Mouse (Mus musculus) embryo, embryonic 11 days (tissue): Measurements from ENCODE around the gene D430041D05Rik.

Experiments used
- DNase-seq: peaks from one replicate; pipeline ENCODE4 v3.0.0-alpha.2; 2015

Gene D430041D05Rik

DNA sequence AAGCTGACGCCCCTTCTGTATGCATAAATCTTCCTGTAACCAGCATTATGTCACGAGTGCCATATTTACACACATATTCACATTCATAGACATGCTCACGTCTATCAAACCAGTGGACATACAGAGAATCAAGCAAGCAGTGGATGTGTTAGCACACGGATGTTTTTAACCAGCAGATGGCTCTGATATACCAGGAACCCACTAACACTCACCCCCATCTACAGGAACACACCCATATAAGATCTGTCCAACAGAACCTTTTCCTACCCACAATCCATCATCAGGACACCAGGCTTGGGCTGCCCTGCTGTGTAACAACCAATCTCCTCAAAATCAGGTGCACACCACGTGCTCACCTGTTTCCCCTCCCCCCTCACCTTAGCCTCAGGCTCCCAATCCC, 76.9 kb downstream of the D430041D05Rik start:
- no peak for DNase-seq

DNA sequence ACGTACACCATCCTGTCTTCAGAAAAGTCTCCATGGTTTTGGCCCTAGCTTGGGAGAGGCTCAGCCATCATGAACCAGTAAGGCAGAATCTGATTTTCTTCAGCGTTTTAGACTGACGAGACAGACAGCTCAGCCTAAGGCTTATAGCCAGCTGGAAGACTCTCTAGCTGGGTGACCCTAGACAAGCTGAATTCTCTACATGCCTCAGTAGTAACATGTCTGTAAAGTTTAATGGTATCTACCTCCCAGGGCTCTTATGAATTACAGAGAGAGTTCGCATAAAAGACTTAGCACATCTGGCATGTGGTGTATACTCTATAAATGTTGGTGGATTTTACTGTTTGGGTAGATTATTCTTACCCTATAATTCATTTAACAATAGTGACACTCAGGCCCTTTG, 78.1 kb downstream of the D430041D05Rik start:
- DNase-seq = no peak

DNA sequence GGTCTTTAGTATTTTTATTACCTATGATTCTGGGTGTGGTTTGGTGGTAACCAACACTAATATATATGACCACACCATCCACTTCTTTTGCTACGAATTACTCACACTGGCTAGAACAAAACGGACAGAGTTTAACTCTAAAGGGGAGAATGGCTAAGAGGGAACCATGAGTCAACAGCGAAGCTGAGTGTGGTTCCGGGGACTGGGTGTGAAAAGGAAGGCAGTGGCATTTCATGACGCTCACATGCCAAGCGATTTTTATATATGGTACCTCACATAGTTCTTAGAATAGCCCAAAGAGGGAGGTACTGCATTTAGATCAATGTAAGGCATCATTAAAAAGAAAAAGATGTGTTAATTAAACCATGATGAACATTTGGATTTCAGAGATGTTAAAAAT, 79.6 kb downstream of the D430041D05Rik start:
- no peak for DNase-seq

DNA sequence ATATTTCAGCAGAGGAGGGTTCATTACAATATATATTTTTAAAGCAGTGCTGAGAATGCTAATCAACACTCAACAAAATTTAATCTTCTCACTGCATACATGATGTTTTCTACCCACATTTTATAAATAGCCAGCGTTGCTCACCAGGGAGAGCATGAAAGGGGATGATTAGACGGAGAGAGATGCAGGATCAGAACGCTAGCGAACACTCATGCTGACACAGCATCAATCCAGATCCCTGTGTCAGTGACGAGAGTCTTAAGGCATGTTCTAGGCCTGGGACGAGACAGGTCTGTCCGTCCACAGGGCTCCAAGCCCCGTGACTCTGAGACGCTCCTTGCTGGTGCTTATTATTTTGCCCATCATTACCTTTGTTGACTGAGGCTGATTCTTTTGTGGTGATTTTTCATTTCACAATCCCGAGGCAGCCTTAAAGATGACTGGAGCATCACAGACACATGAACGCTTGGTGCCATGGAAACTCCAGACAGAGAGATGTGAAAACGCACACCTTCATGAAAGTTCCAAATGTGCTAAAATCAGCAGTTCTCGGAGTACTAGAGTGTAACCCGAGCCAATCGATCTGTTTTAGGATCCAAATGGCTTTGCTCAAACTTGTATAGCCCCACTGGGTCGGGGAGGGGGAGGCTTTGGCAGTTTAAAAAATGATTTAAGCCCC, 83.6 kb downstream of the D430041D05Rik start:
- DNase-seq = no peak

DNA sequence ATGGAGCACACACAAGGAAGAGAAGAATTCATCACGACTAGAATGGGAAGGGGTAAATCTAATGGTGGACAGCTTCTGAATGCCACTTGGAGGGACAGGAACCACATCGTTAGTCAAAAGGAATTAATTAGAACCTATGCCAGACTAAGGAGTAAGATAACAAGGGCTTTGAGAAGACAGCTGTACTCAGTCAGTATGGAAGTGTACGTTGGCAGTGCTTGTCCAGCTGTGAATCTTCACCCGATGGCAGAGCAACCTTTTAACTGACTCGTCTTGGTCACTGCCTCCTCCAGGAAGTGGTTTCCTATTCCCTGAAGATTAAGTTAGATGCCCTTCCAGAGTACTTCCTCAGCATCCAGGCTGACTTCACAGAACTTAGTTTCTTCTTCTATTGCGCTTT, 87.0 kb downstream of the D430041D05Rik start:
- DNase-seq = no peak

DNA sequence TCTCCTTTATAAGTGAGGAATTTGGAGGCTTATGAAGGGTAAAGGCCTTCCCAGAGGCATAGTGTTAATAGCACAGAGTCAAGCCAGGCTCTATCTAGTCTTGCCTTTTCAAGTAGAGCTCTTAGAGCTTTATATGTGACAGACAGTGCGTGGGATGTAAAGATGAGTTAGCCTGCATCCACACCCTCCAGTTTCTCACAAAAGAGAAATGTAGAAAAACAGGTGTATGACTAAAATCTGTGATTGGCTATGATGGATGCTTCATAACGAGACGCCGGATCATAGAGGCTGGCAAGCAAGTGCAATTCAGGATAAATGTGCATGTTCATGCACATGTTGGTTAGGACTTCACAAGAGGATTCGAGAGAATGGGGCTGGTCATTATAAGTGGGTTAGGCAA, 87.5 kb downstream of the D430041D05Rik start:
- no peak for DNase-seq

DNA sequence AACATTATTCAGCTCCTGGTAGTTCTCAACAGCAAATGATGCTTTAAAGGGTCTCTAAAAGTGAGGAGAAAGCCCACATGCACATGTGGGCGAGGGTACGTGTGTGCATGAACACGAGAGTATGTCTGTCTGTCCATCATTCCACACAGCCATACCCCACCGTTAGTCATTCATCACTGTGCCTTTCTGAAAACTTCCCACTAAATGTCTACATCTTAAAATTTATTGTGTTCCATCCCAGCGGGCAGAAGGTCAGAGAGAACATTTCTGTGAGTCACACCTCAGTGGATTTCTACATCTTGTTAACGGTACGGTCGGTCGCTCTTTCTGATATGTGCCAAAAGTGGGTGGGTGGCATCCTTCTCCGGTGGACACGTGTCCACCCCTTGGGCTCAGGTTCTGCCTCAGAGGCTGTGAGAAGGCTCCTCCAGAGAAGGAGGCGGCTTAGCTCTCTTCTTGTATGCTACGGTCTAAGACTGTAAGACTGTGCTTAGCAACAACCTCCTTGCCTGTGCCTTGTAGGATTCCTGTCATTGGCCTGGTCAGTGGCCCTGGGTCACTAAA, 90.7 kb downstream of the D430041D05Rik start:
- DNase-seq = no peak

DNA sequence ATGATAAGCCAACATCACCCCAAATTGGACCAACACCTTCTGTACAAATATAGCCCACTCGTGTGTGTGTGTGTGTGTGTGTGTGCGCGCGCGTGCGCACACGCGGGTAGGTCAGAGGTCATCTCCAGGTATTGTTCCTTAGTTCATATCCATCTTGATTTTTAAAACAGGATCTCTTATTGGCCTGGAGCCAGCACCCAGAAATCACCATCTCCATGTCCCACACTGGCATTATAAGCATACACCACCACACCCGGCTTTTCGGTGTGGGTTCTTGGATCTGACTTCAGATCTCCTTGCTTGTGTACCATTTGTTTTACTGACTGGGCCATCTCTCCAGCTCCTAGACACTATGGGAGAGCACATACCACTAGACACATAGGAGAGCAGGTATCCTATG, 91.4 kb downstream of the D430041D05Rik start:
- DNase-seq = no peak

DNA sequence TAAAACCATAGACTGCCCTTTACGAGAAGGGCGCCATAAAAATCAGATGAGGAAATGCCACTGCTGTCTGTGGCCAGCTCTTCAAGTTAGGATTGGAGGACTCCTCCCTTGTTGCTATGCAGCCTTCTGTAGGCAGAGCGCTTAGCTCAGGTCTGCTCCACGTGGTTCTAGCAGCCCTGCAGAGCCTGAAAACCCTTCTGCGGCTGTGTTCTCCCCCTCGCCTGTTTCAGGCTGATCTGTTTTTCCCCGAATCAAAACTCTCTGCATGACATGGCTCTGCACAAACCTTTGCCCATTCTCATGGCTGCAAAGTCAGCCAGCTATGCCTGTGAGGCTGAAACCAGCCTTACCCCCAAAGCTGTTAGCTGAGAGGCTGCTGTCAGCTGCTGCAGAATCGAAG, 91.9 kb downstream of the D430041D05Rik start:
- no peak for DNase-seq

DNA sequence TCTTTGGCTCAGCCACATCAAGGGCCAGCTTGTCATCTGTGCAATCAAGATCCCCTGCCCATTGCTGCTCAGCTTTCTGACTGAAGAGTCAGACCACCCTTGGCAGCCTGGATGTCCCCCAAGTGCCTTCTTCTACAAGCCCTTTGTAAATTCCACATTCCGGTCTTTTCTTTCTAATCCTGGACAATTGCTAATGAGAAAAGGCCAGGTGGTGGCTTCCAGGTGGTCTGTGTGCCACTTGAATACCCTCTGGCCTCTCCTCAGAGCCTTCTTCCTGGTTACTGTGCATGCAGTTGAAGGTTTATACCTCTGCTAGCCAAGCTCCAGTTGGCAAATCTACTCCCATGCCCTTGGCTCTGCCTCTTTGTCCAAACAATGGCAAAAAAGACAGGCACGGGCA, 92.6 kb downstream of the D430041D05Rik start:
- no peak for DNase-seq

DNA sequence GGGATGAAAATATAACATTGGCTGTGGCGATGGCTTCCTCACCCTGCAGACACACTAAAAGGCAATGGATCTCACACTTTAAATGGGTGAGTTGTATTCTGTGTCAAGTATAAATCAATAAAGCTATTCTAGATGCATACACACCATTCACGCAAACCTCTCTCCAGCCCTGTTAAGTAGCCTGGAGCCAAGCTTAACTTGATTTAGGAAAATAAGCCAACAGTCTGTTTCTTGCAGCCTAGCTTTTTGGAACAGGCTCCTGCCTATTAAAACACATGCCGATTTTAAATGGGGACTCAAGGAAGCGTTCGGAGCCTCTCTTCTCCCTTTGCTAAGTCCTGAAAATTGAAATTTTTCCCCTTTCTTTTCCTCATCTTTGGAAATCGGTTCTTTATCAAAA, 93.2 kb downstream of the D430041D05Rik start:
- no peak for DNase-seq

DNA sequence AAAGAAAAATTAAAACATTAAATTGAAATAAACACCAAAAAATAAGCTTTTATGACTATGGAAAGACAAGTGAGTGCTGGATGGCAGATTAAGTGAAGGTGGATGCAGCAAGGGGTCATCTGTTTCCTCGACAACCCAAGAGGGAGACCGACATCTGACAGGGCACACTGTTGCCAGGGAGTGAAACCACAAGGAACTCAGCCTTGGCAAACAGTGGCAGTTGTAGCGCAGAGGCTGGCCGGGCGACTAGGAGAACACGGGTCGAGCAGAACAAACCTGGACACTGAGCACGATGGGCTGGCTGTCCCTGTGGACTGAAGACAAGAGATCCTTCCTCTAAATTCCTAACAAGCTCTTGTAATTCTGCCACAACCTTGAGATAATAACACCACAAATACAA, 94.3 kb downstream of the D430041D05Rik start:
- no peak for DNase-seq

DNA sequence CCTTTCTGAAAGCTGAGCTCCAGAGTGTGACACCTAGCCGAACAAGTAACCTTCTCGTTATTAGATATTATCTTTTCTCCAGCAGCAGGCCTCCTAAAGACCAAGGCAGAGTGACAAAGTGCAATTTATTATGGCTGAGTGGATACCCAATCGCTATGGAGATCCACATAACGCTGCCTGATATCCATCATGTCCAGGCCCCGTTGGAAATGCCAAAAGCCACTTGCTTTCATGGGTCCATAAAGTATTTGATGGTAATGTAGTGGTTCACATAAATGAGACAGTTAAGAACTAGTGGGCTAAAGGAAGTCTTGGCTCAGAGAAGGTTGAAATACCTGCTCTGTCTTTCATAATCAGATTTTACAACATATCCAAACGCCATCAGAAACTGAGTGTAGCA, 97.6 kb downstream of the D430041D05Rik start:
- DNase-seq = no peak

DNA sequence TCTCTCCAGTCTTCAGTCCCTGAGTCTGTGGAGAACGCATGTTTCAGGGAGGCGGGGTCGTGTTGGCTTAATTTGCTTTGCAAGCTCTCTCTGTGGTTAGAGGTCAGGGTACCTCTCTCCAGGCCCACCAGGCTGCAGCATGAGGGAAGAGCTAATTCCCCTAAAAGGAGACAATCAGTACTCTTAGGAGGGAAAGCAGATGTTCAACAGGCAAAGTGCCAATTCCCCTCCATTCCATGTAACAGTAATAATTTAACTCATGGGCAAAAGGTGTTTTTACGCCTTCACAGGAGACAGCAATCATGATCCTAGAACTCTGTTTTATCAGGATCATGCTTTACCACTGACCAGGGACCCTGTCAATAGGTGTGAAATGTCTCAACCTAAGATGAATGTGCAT, 103.7 kb downstream of the D430041D05Rik start:
- DNase-seq = no peak

DNA sequence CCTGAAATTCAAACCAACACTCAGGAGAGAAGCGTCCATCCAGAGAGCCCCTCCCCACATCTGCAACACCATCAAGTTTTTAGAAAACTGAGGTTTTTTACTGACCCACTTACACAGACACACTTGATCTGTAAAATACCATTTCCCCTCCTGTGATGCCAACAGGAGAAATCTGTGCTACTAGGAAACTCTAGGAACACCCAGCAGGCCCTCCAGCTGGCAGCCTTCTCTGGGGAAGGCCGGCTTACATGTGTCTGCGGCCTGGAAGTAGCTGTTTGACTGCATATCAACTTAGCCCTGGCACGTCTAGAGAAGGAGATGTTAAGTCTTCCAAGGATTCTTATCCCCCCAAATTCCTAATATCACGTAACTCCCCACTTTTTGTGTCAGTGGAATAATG, 105.1 kb downstream of the D430041D05Rik start:
- no peak for DNase-seq

DNA sequence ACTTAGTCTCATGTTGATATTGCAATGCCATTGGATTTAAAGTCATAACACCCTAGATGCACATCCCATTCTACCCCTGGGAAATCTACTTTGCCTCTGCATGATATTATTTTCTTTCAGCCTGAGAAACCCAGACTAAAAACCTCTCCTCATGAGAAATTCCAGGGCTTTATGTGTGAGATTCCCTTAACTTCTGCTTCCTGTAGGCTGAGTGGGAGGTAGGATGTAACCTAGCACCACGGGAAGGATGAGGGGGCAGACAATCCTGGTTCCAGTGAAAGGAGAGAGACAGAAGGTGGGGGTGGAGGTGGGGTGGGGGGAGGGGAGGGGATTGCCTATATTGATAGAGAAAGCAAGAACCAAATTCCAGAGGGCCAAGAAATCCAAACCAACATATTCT, 110.9 kb downstream of the D430041D05Rik start:
- DNase-seq = no peak

DNA sequence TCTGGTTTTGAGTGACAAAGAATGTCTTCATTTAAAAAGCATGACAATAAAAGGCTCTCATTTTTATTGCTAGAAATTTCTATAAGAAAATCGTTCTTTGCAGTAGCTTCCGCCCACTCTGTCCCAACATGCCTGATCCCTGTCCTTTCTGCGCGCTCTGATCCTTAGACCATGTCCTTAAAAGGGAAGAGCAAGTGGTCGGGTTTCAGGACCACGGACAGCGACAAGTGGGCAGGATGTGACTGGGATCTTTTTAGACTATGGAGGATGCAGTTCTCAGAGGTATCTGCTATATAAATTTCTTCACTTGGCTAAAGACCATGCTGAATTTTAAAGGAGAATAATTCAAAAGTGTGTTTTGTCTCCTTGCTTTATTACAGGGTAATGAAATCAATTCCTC, 111.7 kb downstream of the D430041D05Rik start:
- DNase-seq = peak; percentile 88

DNA sequence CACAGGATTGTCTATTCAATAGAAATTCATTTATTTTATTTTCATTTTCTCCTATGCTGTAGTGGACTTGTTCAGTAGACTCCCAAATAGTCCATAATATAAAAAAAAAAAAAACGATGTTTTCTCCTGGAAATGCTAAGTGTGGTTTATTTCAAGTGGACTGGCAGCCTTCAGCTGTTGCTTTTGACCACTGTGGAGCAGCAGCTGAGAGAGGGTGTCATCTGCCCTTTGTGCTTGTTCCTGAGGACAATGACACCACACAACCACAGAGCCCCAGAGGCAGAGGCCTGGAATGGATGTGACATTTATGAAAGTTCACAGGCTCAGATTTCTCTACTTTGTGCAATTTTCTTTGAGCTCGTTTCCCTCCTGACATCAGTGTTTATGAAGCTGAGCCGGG, 124.0 kb downstream of the D430041D05Rik start:
- no peak for DNase-seq

DNA sequence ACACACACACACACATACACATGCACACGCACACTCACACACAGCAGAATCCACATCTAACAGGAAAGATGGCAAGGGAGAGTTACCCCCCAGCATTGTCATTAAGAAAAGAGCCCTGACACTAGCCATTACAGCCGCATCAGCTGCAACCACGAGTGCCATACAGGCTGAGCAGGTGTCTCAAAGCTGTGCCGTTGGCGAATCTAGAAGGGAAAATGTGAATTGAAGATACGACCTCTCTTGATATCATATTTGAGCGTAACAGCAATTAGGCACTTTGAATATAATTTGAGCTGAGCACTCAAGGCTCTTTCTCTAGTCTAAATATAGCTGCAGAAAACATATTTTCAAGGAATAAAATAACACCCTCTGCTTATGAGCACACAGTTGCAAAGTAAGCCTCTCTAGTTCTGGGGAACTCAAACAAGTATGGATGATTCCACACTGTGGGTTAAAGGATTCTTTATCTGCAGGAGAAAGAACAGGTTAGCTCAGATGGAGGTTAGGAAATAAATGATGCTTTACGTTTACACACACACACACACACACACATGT, 127.3 kb downstream of the D430041D05Rik start:
- DNase-seq = no peak

DNA sequence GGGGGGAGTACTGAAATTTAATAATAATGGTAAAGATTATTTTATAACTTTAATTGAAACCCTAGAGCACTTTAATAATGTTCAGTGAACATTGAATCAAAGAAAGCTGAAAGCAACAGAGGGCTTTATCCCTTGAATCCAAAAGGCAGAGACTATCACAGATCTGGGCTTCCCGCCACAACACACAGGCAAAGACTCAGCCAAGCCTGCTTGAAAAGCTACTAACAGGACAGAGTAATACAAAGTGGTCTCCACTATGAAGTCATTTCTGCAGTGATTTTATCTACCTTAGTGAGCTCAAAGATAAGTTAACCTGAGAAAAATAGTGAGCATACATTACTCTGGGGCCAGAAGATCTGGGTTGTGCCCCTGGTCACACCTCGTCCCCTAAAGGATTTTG, 128.0 kb downstream of the D430041D05Rik start:
- DNase-seq = no peak

DNA sequence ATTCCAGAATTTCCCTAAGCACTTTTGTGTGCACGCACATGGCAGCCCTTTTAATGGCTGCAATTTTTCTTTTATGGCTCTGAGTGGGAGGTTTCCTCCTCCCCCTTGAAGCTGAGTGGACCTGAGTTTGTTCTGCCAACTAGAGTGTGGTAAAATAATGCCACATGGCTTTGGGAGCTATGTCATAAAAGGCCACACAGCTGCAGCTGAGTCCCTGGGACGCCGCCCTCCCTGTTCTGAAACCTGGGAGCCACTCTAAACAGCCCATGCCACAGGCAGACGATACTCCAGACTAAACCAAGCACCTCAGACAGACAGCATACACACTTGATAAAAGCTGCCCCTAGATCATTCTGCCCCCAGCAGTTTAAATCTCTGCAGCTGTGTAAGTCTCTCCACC, 143.8 kb downstream of the D430041D05Rik start:
- peak; percentile 10 for DNase-seq

DNA sequence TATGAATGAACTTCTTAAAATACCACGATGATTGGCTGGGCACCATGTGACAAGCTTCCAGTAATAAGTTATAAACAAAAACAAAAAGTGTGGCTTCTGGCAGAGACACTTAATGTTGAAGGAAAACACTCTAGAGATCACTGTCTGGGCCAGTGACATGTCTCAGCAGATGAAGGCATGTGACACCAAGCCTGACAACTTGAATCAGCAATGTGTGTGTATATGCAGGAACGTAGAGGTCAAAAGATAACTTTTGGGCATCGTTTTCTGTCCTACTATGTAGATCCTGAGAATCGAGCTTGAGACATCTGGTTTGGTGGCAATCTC, 149.1 kb downstream of the D430041D05Rik start:
- DNase-seq = no peak

DNA sequence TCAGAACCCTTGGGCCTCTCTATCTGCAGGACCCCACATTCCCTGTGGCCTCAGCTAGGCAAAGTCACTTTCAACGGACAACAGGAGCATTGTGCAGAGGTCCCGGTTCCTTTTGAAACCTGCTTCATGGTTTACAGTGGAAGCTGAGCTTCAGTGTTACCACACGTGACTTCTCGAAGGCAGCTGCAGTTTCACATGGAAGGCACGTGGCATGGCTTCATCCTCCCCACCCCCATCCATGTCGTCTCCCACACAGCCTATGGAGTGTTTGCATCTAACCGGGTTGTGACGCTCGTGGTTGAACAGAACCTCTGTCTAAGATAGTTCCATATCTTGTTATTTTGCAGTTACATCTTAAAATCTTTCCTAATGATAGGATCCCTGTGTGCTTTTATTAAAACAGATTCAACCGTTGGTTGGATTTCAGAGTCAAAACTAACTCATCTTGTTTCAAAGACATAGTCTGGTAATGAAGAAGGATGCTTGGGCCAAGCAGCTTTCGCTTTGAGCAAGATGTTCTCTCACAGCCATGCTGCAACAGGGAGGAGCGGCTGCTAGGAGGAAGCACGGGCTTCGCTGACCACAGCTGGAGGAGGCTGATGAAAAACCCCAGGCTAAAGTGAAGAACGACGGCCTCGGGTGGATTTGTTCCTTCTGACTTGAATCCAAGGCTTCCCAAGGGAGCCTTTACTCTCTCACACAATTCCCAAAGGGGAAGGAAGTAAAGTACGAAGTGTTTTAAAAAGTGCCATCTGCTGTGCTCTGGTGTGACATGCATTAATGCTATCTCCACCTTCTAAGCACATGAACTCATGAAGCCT, 149.7 kb downstream of the D430041D05Rik start:
- no peak for DNase-seq

DNA sequence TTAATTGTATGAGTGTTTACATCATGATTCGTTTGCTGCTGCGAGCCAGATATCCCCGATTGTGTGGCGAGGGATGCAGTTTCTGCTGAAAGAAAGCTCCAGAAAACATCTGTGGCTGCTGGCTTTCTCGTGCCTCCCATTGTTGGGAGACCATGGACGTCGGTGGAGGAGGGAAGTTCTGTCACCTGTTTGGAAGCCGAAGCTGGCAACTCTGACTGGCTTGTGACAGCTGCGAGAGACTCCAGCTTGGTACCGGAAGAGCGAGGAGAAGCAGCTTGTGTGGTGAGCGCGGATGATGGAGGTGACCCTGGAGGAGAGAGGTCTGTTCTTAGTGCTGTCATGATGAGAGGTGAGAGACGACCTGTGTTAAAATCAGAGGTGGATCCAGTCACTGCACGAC, 154.2 kb downstream of the D430041D05Rik start:
- DNase-seq = no peak
